Mouse (Mus musculus): Measurements from ENCODE around the gene Gm18596. TPM values are rescaled to one million over a fixed set of nuclear protein-coding genes. Genes with fewer than 3 reads are reported as not detected.
"Not testable (repeated sequence)": the region's sequence is repeated elsewhere in the genome, so short reads cannot be mapped to it uniquely, and the experiment has no call there.

Gm18596 gene
- total RNA-seq, 2 experiments from 2014 or later = not detected

- no peak for ATAC-seq (replicated peaks; ENCODE audit: low FRiP score, poor library complexity, severe bottlenecking)
Measured at GRCm38 (mm10) chr10:77715507-77715906, 26.9 kb downstream of the Gm18596 start, which contains the start of gene Gm10142. Gene Gm10142, plus strand, starts transcription at chr10:77715807.

- ATAC-seq (replicated peaks; ENCODE audit: low FRiP score, poor library complexity, severe bottlenecking) = no peak
Measured at GRCm38 (mm10) chr10:77713734-77714133, 28.7 kb downstream of the Gm18596 start.

GRCm38 (mm10) chr10:77711157-77711556 is 31.3 kb downstream of the Gm18596 start, which contains the start of gene Gm10024:
Gene Gm10024, plus strand, starts transcription at chr10:77711457.
- ATAC-seq (replicated peaks; ENCODE audit: low FRiP score, poor library complexity, severe bottlenecking) = not testable (repeated sequence)

- ATAC-seq (replicated peaks; ENCODE audit: low FRiP score, poor library complexity, severe bottlenecking) = no peak
Measured at GRCm38 (mm10) chr10:77709831-77710230, 32.6 kb downstream of the Gm18596 start.

GRCm38 (mm10) chr10:77706326-77706725 is 36.1 kb downstream of the Gm18596 start, which contains the start of gene Gm10272:
Gene Gm10272, plus strand, starts transcription at chr10:77706626.
- ATAC-seq (replicated peaks; ENCODE audit: low FRiP score, poor library complexity, severe bottlenecking) = no peak

GRCm38 (mm10) chr10:77697133-77697532 is 45.3 kb downstream of the Gm18596 start, which contains the start of gene Gm9508:
Gene Gm9508, minus strand, starts transcription at chr10:77697233.
- ATAC-seq (replicated peaks; ENCODE audit: low FRiP score, poor library complexity, severe bottlenecking) = no peak

Other genes starting within 250 kb of the Gm18596 start
Only the 30 nearest of the 32 such genes appear.
- 4.2 and 6.5 TPM in 2 replicates for gene Fam207a, start 226.9 kb downstream of the Gm18596 start, total RNA-seq (2015; ENCODE audit: low replicate concordance)
- 7.1 and 12.4 TPM in 2 replicates for gene Fam207a, start 226.9 kb downstream of the Gm18596 start, total RNA-seq (2017; ENCODE audit: low replicate concordance)
- gene Itgb2, start 212.4 kb downstream of the Gm18596 start, total RNA-seq (2015; ENCODE audit: low replicate concordance) = 74.2 and 79.6 TPM in 2 replicates
- gene Itgb2, start 212.4 kb downstream of the Gm18596 start, total RNA-seq (2017; ENCODE audit: low replicate concordance) = 51.4 and 55.8 TPM in 2 replicates
- gene Pttg1ip, start 160.9 kb downstream of the Gm18596 start, total RNA-seq (2015; ENCODE audit: low replicate concordance) = 58.8 and 73.6 TPM in 2 replicates
- gene Pttg1ip, start 160.9 kb downstream of the Gm18596 start, total RNA-seq (2017; ENCODE audit: low replicate concordance) = 72.6 and 78.0 TPM in 2 replicates
- gene Sumo3, start 136.5 kb downstream of the Gm18596 start, total RNA-seq (2015; ENCODE audit: low replicate concordance) = 6.3 and 20.2 TPM in 2 replicates
- gene Sumo3, start 136.5 kb downstream of the Gm18596 start, total RNA-seq (2017; ENCODE audit: low replicate concordance) = 30.7 and 32.1 TPM in 2 replicates
- not detected in 2 replicates for gene Gm49325, start 136.4 kb downstream of the Gm18596 start, total RNA-seq (2015; ENCODE audit: low replicate concordance)
- gene Gm49325, start 136.4 kb downstream of the Gm18596 start, total RNA-seq (2017; ENCODE audit: low replicate concordance) = not detected in 2 replicates
- 6.1 and 7.5 TPM in 2 replicates for gene Ube2g2, start 120.4 kb downstream of the Gm18596 start, total RNA-seq (2015; ENCODE audit: low replicate concordance)
- gene Ube2g2, start 120.4 kb downstream of the Gm18596 start, total RNA-seq (2017; ENCODE audit: low replicate concordance) = 10.5 and 14.4 TPM in 2 replicates
- not detected in 2 replicates for gene Tspear, start 56.1 kb downstream of the Gm18596 start, total RNA-seq (2015; ENCODE audit: low replicate concordance)
- not detected in 2 replicates for gene Tspear, start 56.1 kb downstream of the Gm18596 start, total RNA-seq (2017; ENCODE audit: low replicate concordance)
- not detected in 2 replicates for gene Gm19402, start 51.9 kb downstream of the Gm18596 start, total RNA-seq (2015; ENCODE audit: low replicate concordance)
- gene Gm19402, start 51.9 kb downstream of the Gm18596 start, total RNA-seq (2017; ENCODE audit: low replicate concordance) = not detected in 2 replicates
- gene Gm9508, start 45.4 kb downstream of the Gm18596 start, total RNA-seq (2015; ENCODE audit: low replicate concordance) = not detected in 2 replicates
- not detected in 2 replicates for gene Gm9508, start 45.4 kb downstream of the Gm18596 start, total RNA-seq (2017; ENCODE audit: low replicate concordance)
- not detected in 2 replicates for gene Gm10272, start 36.0 kb downstream of the Gm18596 start, total RNA-seq (2015; ENCODE audit: low replicate concordance)
- not detected in 2 replicates for gene Gm10272, start 36.0 kb downstream of the Gm18596 start, total RNA-seq (2017; ENCODE audit: low replicate concordance)
- gene Gm10024, start 31.2 kb downstream of the Gm18596 start, total RNA-seq (2015; ENCODE audit: low replicate concordance) = not detected in 2 replicates
- gene Gm10024, start 31.2 kb downstream of the Gm18596 start, total RNA-seq (2017; ENCODE audit: low replicate concordance) = not detected in 2 replicates
- not detected in 2 replicates for gene Gm10142, start 26.8 kb downstream of the Gm18596 start, total RNA-seq (2015; ENCODE audit: low replicate concordance)
- not detected in 2 replicates for gene Gm10142, start 26.8 kb downstream of the Gm18596 start, total RNA-seq (2017; ENCODE audit: low replicate concordance)
- not detected in 2 replicates for gene Krtap12-1, start 22.0 kb downstream of the Gm18596 start, total RNA-seq (2015; ENCODE audit: low replicate concordance)
- not detected in 2 replicates for gene Krtap12-1, start 22.0 kb downstream of the Gm18596 start, total RNA-seq (2017; ENCODE audit: low replicate concordance)
- not detected in 2 replicates for gene Gm10100, start 16.2 kb downstream of the Gm18596 start, total RNA-seq (2015; ENCODE audit: low replicate concordance)
- not detected in 2 replicates for gene Gm10100, start 16.2 kb downstream of the Gm18596 start, total RNA-seq (2017; ENCODE audit: low replicate concordance)
- not detected in 2 replicates for gene Gm9736, start 8.7 kb upstream of the Gm18596 start, total RNA-seq (2015; ENCODE audit: low replicate concordance)
- gene Gm9736, start 8.7 kb upstream of the Gm18596 start, total RNA-seq (2017; ENCODE audit: low replicate concordance) = not detected in 2 replicates
- not detected in 2 replicates for gene Gm3233, start 17.0 kb upstream of the Gm18596 start, total RNA-seq (2015; ENCODE audit: low replicate concordance)
- not detected in 2 replicates for gene Gm3233, start 17.0 kb upstream of the Gm18596 start, total RNA-seq (2017; ENCODE audit: low replicate concordance)
- not detected in 2 replicates for gene Gm3238, start 28.7 kb upstream of the Gm18596 start, total RNA-seq (2015; ENCODE audit: low replicate concordance)
- gene Gm3238, start 28.7 kb upstream of the Gm18596 start, total RNA-seq (2017; ENCODE audit: low replicate concordance) = not detected in 2 replicates
- gene Gm7138, start 34.3 kb upstream of the Gm18596 start, total RNA-seq (2015; ENCODE audit: low replicate concordance) = not detected in 2 replicates
- not detected in 2 replicates for gene Gm7138, start 34.3 kb upstream of the Gm18596 start, total RNA-seq (2017; ENCODE audit: low replicate concordance)
- gene Gm3250, start 39.9 kb upstream of the Gm18596 start, total RNA-seq (2015; ENCODE audit: low replicate concordance) = not detected in 2 replicates
- not detected in 2 replicates for gene Gm3250, start 39.9 kb upstream of the Gm18596 start, total RNA-seq (2017; ENCODE audit: low replicate concordance)
- not detected in 2 replicates for gene Gm7137, start 45.6 kb upstream of the Gm18596 start, total RNA-seq (2015; ENCODE audit: low replicate concordance)
- not detected in 2 replicates for gene Gm7137, start 45.6 kb upstream of the Gm18596 start, total RNA-seq (2017; ENCODE audit: low replicate concordance)
- gene Gm9639, start 52.4 kb upstream of the Gm18596 start, total RNA-seq (2015; ENCODE audit: low replicate concordance) = not detected in 2 replicates
- gene Gm9639, start 52.4 kb upstream of the Gm18596 start, total RNA-seq (2017; ENCODE audit: low replicate concordance) = not detected in 2 replicates
- gene Gm19668, start 56.5 kb upstream of the Gm18596 start, total RNA-seq (2015; ENCODE audit: low replicate concordance) = not detected in 2 replicates
- not detected in 2 replicates for gene Gm19668, start 56.5 kb upstream of the Gm18596 start, total RNA-seq (2017; ENCODE audit: low replicate concordance)
- gene Gm9507, start 69.2 kb upstream of the Gm18596 start, total RNA-seq (2015; ENCODE audit: low replicate concordance) = not detected in 2 replicates
- not detected in 2 replicates for gene Gm9507, start 69.2 kb upstream of the Gm18596 start, total RNA-seq (2017; ENCODE audit: low replicate concordance)
- gene Gm2696, start 72.0 kb upstream of the Gm18596 start, total RNA-seq (2015; ENCODE audit: low replicate concordance) = not detected in 2 replicates
- not detected in 2 replicates for gene Gm2696, start 72.0 kb upstream of the Gm18596 start, total RNA-seq (2017; ENCODE audit: low replicate concordance)
- gene Krtap10-4, start 84.5 kb upstream of the Gm18596 start, total RNA-seq (2015; ENCODE audit: low replicate concordance) = not detected in 2 replicates
- not detected in 2 replicates for gene Krtap10-4, start 84.5 kb upstream of the Gm18596 start, total RNA-seq (2017; ENCODE audit: low replicate concordance)
- gene Krtap10-10, start 93.3 kb upstream of the Gm18596 start, total RNA-seq (2015; ENCODE audit: low replicate concordance) = not detected in 2 replicates
- not detected in 2 replicates for gene Krtap10-10, start 93.3 kb upstream of the Gm18596 start, total RNA-seq (2017; ENCODE audit: low replicate concordance)
- gene Gm36176, start 104.2 kb upstream of the Gm18596 start, total RNA-seq (2015; ENCODE audit: low replicate concordance) = not detected in 2 replicates
- gene Gm36176, start 104.2 kb upstream of the Gm18596 start, total RNA-seq (2017; ENCODE audit: low replicate concordance) = not detected in 2 replicates
- not detected in 2 replicates for gene Gm10318, start 110.2 kb upstream of the Gm18596 start, total RNA-seq (2015; ENCODE audit: low replicate concordance)
- gene Gm10318, start 110.2 kb upstream of the Gm18596 start, total RNA-seq (2017; ENCODE audit: low replicate concordance) = not detected in 2 replicates
- gene Gm3285, start 119.3 kb upstream of the Gm18596 start, total RNA-seq (2015; ENCODE audit: low replicate concordance) = not detected in 2 replicates
- not detected in 2 replicates for gene Gm3285, start 119.3 kb upstream of the Gm18596 start, total RNA-seq (2017; ENCODE audit: low replicate concordance)
- not detected in 2 replicates for gene Lrrc3, start 159.9 kb upstream of the Gm18596 start, total RNA-seq (2015; ENCODE audit: low replicate concordance)
- not detected in 2 replicates for gene Lrrc3, start 159.9 kb upstream of the Gm18596 start, total RNA-seq (2017; ENCODE audit: low replicate concordance)

Data from erythroblast, adult 5-6 weeks (primary cell).